Mouse (Mus musculus) intestine, embryonic 14.5 days (tissue): ENCODE results near the gene Zfp667. TPM values are rescaled to one million over a fixed set of nuclear protein-coding genes. Genes with fewer than 3 reads are reported as not detected.
"Not testable (repeated sequence)": the region's sequence is repeated elsewhere in the genome, so short reads cannot be mapped to it uniquely, and the experiment has no call there.

Experiments used
- ATAC-seq: fragments of 200-750 bp; cut with Nextera tagmentation; replicated peaks from 2 replicates; pipeline ENCODE4 v1.8.0; 2017; ENCODE audit warnings: low read depth, moderate number of reproducible peaks, moderate TSS enrichment, moderate library complexity; ENCODE audit not compliant: low FRiP score, low TSS enrichment
- DNase-seq: peaks from one replicate; pipeline ENCODE4 v3.0.0-alpha.2; 2018; ENCODE audit warnings: low spot score
- H3K27ac ChIP-seq: fragments of 300-500 bp; sonication (generic); 2 replicates; pipeline ENCODE4 v1.5.1; 2014; ENCODE audit warnings: low read depth, mild to moderate bottlenecking, control low read depth
- H3K27me3 ChIP-seq: fragments of 300-500 bp; sonication (generic); replicated peaks from 2 replicates; pipeline ENCODE4 v1.6.1; 2014; ENCODE audit warnings: low read length, control low read depth; ENCODE audit not compliant: control insufficient read depth, insufficient read depth
- H3K36me3 ChIP-seq: fragments of 300-500 bp; sonication (generic); 2 replicates; pipeline ENCODE4 v1.6.1; 2014; ENCODE audit warnings: low read length, control low read depth; ENCODE audit not compliant: control insufficient read depth, insufficient read depth
- H3K4me1 ChIP-seq: fragments of 300-500 bp; sonication (generic); replicated peaks from 2 replicates; pipeline ENCODE4 v1.6.1; 2014; ENCODE audit warnings: low read length, control low read depth, mixed read lengths; ENCODE audit not compliant: control insufficient read depth, insufficient read depth
- H3K4me2 ChIP-seq: fragments of 300-500 bp; sonication (generic); 2 replicates; pipeline ENCODE4 v1.6.1; 2014; ENCODE audit warnings: low read length
- H3K4me3 ChIP-seq: fragments of 300-500 bp; sonication (generic); 2 replicates; pipeline ENCODE4 v1.5.1; 2014; ENCODE audit warnings: low read depth, low read length, control low read depth, mixed read lengths
- H3K9ac ChIP-seq: fragments of 300-500 bp; sonication (generic); 2 replicates; pipeline ENCODE4 v1.6.1; 2014; ENCODE audit warnings: mild to moderate bottlenecking, low read length
- H3K9me3 ChIP-seq: fragments of 300-500 bp; sonication (generic); 2 replicates; pipeline ENCODE4 v1.6.1; 2016; ENCODE audit warnings: low read length, control low read depth; ENCODE audit not compliant: control insufficient read depth
- WGBS: fragments of 180-500 bp; shearing (Covaris S2); extraction: QIAGEN DNeasy Blood & Tissue Kit; methylation state at CpG from one replicate; pipeline ENCODE4 v1.1.7; 2014; 5-methylcytosine and 5-hydroxymethylcytosine counted together
- polyA plus RNA-seq: library from polyadenylated mRNA; unstranded; fragments of >200 nt; fragmentation: Nextera tagmentation; extraction: Ambion mirVana; gene quantifications from 2 replicates; pipeline ENCODE4 v1.2.1, GENCODE M21; 2014

The Zfp667 gene
- 5.7 and 7.9 TPM in 2 replicates for polyA plus RNA-seq

DNA sequence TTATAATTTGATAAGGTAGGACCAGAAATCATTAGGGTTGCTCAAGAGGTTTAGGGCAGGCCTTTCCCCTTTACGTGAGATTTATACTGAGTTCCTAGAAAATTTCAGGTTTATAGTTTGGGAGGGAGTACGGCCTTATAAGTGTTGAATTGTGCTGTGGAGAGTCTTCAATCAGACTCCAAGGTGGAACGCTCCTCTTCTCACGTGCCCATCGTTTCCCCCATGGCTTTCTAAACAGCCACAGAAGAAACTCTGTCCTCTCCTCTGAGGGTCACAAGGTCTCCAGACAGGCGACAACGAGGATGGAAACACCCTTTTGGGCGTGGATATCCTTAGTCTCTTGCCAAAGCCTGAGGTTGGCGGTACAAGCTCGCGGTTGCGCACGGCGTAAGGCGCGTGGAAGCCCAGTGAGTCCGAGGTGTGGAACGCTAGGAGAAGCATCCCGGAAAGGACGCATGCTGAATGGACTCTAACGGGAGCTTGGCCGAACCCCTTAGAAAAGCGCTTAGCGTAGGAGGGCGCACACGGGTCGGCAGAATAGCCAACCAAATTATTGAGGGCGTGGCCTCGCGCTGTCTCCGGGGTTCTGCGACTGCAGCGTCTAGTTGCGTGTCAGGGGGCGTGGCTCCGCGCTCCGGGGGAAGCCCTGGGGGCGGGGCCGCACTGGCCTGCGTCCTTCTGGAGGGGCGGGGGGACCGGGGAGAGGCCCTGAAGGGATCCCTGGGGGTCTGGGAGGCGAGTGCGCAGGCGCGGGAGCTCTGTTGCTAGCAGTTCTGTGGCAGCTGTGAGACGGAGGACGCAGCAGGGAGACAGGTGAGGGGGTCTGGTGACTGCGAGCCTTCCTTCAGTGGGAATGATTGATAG lies at the start of gene Zfp667:
TSS of gene Zfp667 (plus strand) at position 738 of the 864 bp plus-strand sequence.
- H3K27ac ChIP-seq = peak within 1 kb of the TSS; percentile 52
- no peaks in the 10 kb centered on the region for H3K27me3 ChIP-seq
- H3K36me3 ChIP-seq = 0 out of 2 replicates have a peak, but pooled peaks cover 4% of the 10 kb centered on the region
- H3K4me1 ChIP-seq = peaks cover 9% of the 10 kb centered on the region; the same call in 1 of the 2 replicates
- ATAC-seq (peak; percentile 80), DNase-seq (peak; percentile 97)
- H3K4me3 ChIP-seq = peak within 1 kb of the TSS; percentile 38
- peak within 1 kb of the TSS; percentile 38 for H3K9ac ChIP-seq
- H3K9me3 ChIP-seq = no peaks in the 10 kb centered on the region
- H3K4me2 ChIP-seq = peak within 1 kb of the TSS; percentile 49
- WGBS = 3% methylated on average over 50 of the region's 50 CpGs

- Histone ChIP-seq H3K36me3 (no peaks in the 10 kb centered on the region), H3K9ac (no peak overlapping the region), H3K9me3 (no peaks in the 10 kb centered on the region), H3K4me3 (no peak overlapping the region), H3K4me2 (no peak overlapping the region), H3K27me3 (no peaks in the 10 kb centered on the region), H3K27ac (no peak overlapping the region), H3K4me1 (no peaks in the 10 kb centered on the region)
- 52% methylated on average over 11 of the region's 11 CpGs for WGBS
- ATAC-seq (no peak), DNase-seq (no peak)
Measured at GRCm38 (mm10) chr7:6239787-6240186, 46.6 kb upstream of the Zfp667 start.

DNA sequence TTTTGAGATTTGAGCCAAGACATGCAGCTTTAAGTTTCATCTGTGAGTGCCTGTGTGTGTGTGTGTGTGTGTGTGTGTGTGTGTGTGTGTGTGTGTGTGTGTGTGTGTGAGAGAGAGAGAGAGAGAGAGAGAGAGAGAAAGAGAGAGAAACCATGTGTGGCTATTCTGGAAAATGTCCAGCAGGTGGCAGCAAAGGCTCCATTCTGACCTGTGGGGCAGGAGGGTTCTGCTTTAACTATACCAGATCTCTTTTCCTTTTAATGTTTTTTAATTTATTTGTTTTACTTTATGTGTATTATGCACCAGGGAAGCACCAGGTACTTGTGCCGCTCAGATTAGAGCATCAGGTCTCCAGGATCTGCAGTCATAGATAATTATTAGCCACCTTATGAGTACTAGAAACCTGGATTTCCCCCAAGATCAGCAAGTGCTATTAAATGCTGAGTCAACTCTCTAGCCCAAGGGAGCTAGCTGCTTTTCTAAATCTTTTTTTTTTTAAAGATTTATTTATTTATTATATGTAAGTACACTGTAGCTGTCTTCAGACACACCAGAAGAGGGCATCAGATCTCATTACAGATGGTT lies 45.4 kb upstream of the Zfp667 start:
- not testable (repeated sequence) for H3K36me3 ChIP-seq, ATAC-seq
- 19% methylated on average over 1 of the region's 1 CpGs for WGBS

DNA sequence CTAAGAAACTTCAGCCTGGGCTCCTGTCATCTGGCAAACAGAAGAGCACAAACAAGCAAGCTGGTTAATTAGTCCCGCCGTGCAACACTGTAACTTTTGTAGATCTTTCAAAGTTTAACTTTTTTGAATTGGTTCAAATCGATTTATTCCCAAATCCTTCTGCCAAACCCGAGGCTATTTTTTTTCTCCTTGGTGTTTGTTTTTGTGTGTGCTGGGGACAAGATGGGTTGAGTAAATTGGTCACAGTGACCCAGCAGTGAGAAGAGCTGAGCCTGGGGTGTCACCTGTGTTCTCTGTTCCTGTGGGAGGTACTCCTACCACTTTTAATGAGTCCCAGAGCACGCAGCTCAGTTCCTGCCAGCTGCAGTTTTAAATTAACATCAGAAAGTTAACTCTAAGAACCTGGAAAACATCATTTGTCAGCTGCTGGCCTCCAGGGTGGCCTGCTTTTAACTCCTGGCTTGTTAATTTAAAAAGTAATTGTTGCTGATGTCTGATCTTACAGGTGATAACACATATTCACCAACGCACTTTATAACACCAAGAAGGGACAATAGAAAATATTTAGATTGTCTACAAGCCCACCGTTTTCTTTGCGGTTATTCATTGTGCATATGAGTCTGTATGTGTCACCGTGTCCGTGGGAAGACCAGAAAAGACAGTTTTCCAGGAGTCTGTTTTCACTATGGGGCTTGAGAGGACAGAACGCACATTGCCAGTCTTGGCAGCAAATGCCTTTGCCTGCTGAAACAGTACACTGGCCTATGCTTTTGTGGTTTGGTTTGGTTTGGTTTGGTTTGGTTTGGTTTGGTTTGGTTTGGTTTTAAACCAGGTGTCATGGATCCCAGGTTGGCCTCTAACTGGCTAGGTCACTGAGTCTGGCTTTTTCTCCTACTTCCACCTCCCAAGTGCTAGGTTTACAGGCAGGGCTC lies 41.8 kb upstream of the Zfp667 start:
- Histone ChIP-seq H3K36me3 (no peaks in the 10 kb centered on the region), H3K9ac (no peak overlapping the region), H3K4me3 (no peak overlapping the region), H3K27me3 (no peaks in the 10 kb centered on the region), H3K4me1 (no peaks in the 10 kb centered on the region), H3K4me2 (no peak overlapping the region), H3K27ac (no peak overlapping the region), H3K9me3 (no peaks in the 10 kb centered on the region)
- WGBS = 30% methylated on average over 11 of the region's 11 CpGs
- ATAC-seq (no peak), DNase-seq (no peak)

More for the DNA sequence above, 45.4 kb upstream of the Zfp667 start:
- not testable (repeated sequence) for H3K4me2 ChIP-seq, H3K4me3 ChIP-seq, H3K4me1 ChIP-seq, H3K27me3 ChIP-seq, H3K9me3 ChIP-seq, H3K27ac ChIP-seq, H3K9ac ChIP-seq
- DNase-seq = peak; percentile 58

- H3K9ac ChIP-seq = no peak within 1 kb of the TSS
- no peak for ATAC-seq
- H3K4me1 ChIP-seq = no peaks in the 10 kb centered on the region
- 85% methylated on average over 6 of the region's 6 CpGs for WGBS
- no peak for DNase-seq
- no peak within 1 kb of the TSS for H3K4me3 ChIP-seq
- H3K4me2 ChIP-seq = no peak within 1 kb of the TSS
- H3K27me3 ChIP-seq = no peaks in the 10 kb centered on the region
- H3K27ac ChIP-seq = no peak within 1 kb of the TSS
- H3K9me3 ChIP-seq = no peaks in the 10 kb centered on the region
- no peaks in the 10 kb centered on the region for H3K36me3 ChIP-seq
Measured at GRCm38 (mm10) chr7:6252410-6252809, 34.0 kb upstream of the Zfp667 start, which contains the start of gene Epp13. TSS of gene Epp13 (plus strand) at chr7:6252710.

- H3K36me3 ChIP-seq = no peaks in the 10 kb centered on the region
- H3K4me1 ChIP-seq = no peaks in the 10 kb centered on the region
- DNase-seq (no peak), ATAC-seq (no peak)
- H3K9me3 ChIP-seq = no peaks in the 10 kb centered on the region
- H3K27ac ChIP-seq = no peak overlapping the region
- 91% methylated on average over 5 of the region's 5 CpGs for WGBS
- H3K4me3 ChIP-seq = no peak overlapping the region
- no peak overlapping the region for H3K4me2 ChIP-seq
- no peak overlapping the region for H3K9ac ChIP-seq
- H3K27me3 ChIP-seq = no peaks in the 10 kb centered on the region
Measured at GRCm38 (mm10) chr7:6254451-6254850, 31.9 kb upstream of the Zfp667 start.

DNA sequence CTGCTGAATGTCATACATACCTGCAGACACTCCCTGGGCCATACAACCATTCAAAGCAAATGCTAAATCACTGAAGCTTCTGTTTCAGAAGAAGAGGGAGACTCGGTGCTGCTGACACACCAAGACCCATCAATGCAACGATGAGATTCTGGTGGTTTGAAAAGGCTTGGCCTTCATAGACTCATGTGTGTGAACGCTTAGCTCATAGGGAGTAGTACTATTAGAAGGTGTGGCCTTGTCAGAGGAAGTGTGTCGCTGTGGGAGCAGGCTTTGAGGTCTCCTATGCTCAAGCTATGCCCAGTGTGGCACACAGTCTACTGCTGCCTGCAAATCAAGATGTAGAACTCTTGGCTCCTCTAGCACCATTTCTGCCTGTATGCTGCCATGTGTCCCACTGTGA lies 29.0 kb upstream of the Zfp667 start:
- no peak overlapping the region for H3K4me3 ChIP-seq
- no peaks in the 10 kb centered on the region for H3K27me3 ChIP-seq
- no peak overlapping the region for H3K27ac ChIP-seq
- H3K4me2 ChIP-seq = no peak overlapping the region
- no peaks in the 10 kb centered on the region for H3K9me3 ChIP-seq
- WGBS = 88% methylated on average over 4 of the region's 4 CpGs
- no peaks in the 10 kb centered on the region for H3K4me1 ChIP-seq
- no peaks in the 10 kb centered on the region for H3K36me3 ChIP-seq
- H3K9ac ChIP-seq = no peak overlapping the region
- no peak for ATAC-seq
- DNase-seq = no peak
